27 mouse cellular contexts compared by ENCODE assay signal in genomic region chr10:44008808-44009207, GRCm38 (mm10).
DNase-seq lines count a peak whose midpoint lies in the region; ATAC-seq and TF ChIP-seq lines count a peak whose summit lies in the region.
"Had no signal": no experiment of that assay in that cellular context is flagged by ENCODE, and none has a peak within 500 bp of the region (broad histone marks: within the 10 kb centered on the region; RNA-seq: fewer than 3 reads in every experiment).

No protein-coding gene starts in this region.

- no peak overlapping the region for H3K4me2 ChIP-seq in kidney, postnatal 0 days (ENCODE audit: low read length)
- no peak overlapping the region for H3K4me2 ChIP-seq in kidney, embryonic 14.5 days (replicated peaks; ENCODE audit: low read depth, low read length)
- H3K4me2 ChIP-seq: embryonic facial prominence, embryonic 12.5 days; embryonic facial prominence, embryonic 15.5 days; heart, embryonic 12.5 days; heart, embryonic 15.5 days; hindbrain, embryonic 13.5 days had no signal

- DNase-seq in kidney, adult 2 months, result peak; percentile 80
- DNase-seq in kidney, adult 18-20 months, result no peak
- no peak for DNase-seq in kidney, postnatal 0 days (ENCODE audit: low spot score)
- peak; percentile 46 for DNase-seq in adipocyte (ENCODE audit: low spot score)
- peak; percentile 39 to 65 for DNase-seq in kidney, postnatal 25 days
- no peak for DNase-seq in left cerebral cortex, adult 9 months (ENCODE audit: low spot score in 2 of 2)
- DNase-seq: adrenal gland, adult 2 months; adrenal gland, postnatal 14 days; B cell, adult 2 months; cerebellum, adult 11 months; cerebellum, adult 2 months; cerebellum, adult 9-11 months; cerebellum, postnatal 25 days; gastrocnemius, postnatal 25 days; heart, adult 18-20 months; heart, postnatal 10 days; heart, postnatal 36 days had no signal

- peak overlapping the region; percentile 73; the same call in 1 of the 2 replicates for H3K27ac ChIP-seq in kidney, adult 2 months (ENCODE audit: insufficient read depth, low read depth, low read length)
- H3K27ac ChIP-seq in kidney, postnatal 0 days, result no peak overlapping the region
- no peak overlapping the region for H3K27ac ChIP-seq in kidney, embryonic 14.5 days (ENCODE audit: low read depth, low read length)
- H3K27ac ChIP-seq: embryonic facial prominence, embryonic 12.5 days; embryonic facial prominence, embryonic 15.5 days; heart, embryonic 15.5 days; hindbrain, embryonic 10.5 days; hindbrain, embryonic 13.5 days had no signal

- TF ChIP-seq POLR2A in kidney, adult 2 months (IDR thresholded peaks at IDR 0.05; ENCODE audit: low read depth, low read length), result no peak

- no peak for TF ChIP-seq CTCF in kidney, adult 2 months (conservative IDR thresholded peaks at IDR 0.05; ENCODE audit: insufficient read depth, insufficient read length, low read depth, low read length)
- TF ChIP-seq CTCF in kidney, postnatal 0 days (IDR thresholded peaks at IDR 0.05; ENCODE audit: low read depth), result no peak

- ATAC-seq in kidney, postnatal 0 days (replicated peaks; ENCODE audit: low FRiP score, low read depth), result peak; percentile 57; the same call in 1 of the 2 replicates
- ATAC-seq in kidney, embryonic 14.5 days (ENCODE audit: low FRiP score, low TSS enrichment), result no peak
- ATAC-seq: forebrain, embryonic 14.5 days; Patski had no signal

- H3K9ac ChIP-seq in kidney, postnatal 0 days (ENCODE audit: low read depth, low read length), result no peak overlapping the region
- H3K9ac ChIP-seq in kidney, embryonic 14.5 days (ENCODE audit: low read depth, low read length), result no peak overlapping the region
- H3K9ac ChIP-seq: embryonic facial prominence, embryonic 12.5 days; embryonic facial prominence, embryonic 15.5 days; heart, embryonic 12.5 days; heart, embryonic 15.5 days; hindbrain, embryonic 13.5 days had no signal

- no peaks in the 10 kb centered on the region for H3K9me3 ChIP-seq in kidney, postnatal 0 days (replicated peaks; ENCODE audit: low read length)
- no peaks in the 10 kb centered on the region for H3K9me3 ChIP-seq in kidney, embryonic 14.5 days (ENCODE audit: control insufficient read depth, low read length)
- H3K9me3 ChIP-seq: embryonic facial prominence, embryonic 12.5 days; embryonic facial prominence, embryonic 15.5 days; heart, embryonic 12.5 days; heart, embryonic 15.5 days; hindbrain, embryonic 10.5 days; hindbrain, embryonic 13.5 days had no signal

- no peaks in the 10 kb centered on the region for H3K36me3 ChIP-seq in kidney, adult 2 months (ENCODE audit: control insufficient read depth, insufficient read depth, low read length)
- H3K36me3 ChIP-seq in kidney, postnatal 0 days (ENCODE audit: insufficient read depth, low read length), result no peaks in the 10 kb centered on the region
- H3K36me3 ChIP-seq in kidney, embryonic 14.5 days (ENCODE audit: control insufficient read depth, insufficient read depth, low read length), result no peaks in the 10 kb centered on the region
- H3K36me3 ChIP-seq: embryonic facial prominence, embryonic 12.5 days; embryonic facial prominence, embryonic 15.5 days; heart, embryonic 12.5 days; heart, embryonic 15.5 days; hindbrain, embryonic 10.5 days; hindbrain, embryonic 13.5 days had no signal

- H3K4me3 ChIP-seq in kidney, adult 2 months (ENCODE audit: insufficient read depth, low read depth, low read length), result no peak overlapping the region
- H3K4me3 ChIP-seq in kidney, postnatal 0 days (replicated peaks; ENCODE audit: low read depth, low read length), result no peak overlapping the region
- H3K4me3 ChIP-seq in kidney, embryonic 14.5 days (ENCODE audit: low read length), result no peak overlapping the region
- H3K4me3 ChIP-seq: embryonic facial prominence, embryonic 12.5 days; embryonic facial prominence, embryonic 15.5 days; heart, embryonic 12.5 days; heart, embryonic 15.5 days; hindbrain, embryonic 10.5 days; hindbrain, embryonic 13.5 days had no signal

- H3K4me1 ChIP-seq in kidney, adult 2 months (ENCODE audit: control insufficient read depth, insufficient read depth, low read length), result peaks cover 12% of the 10 kb centered on the region; the same call in 1 of the 2 replicates
- H3K4me1 ChIP-seq in kidney, postnatal 0 days (replicated peaks; ENCODE audit: insufficient read depth, low read length), result peaks cover 3% of the 10 kb centered on the region; the same call in 1 of the 2 replicates
- 0 out of 2 replicates have a peak, but pooled peaks cover 5% of the 10 kb centered on the region for H3K4me1 ChIP-seq in kidney, embryonic 14.5 days (ENCODE audit: control insufficient read depth, insufficient read depth, low read length)

- no peaks in the 10 kb centered on the region for H3K27me3 ChIP-seq in kidney, adult 2 months (replicated peaks; ENCODE audit: control insufficient read depth, insufficient read depth, low read length)
- H3K27me3 ChIP-seq in kidney, postnatal 0 days (ENCODE audit: insufficient read depth, low read length), result peaks cover 15% of the 10 kb centered on the region
- H3K27me3 ChIP-seq in kidney, embryonic 14.5 days (ENCODE audit: control insufficient read depth, insufficient read depth, low read length), result peaks cover 22% of the 10 kb centered on the region
- H3K27me3 ChIP-seq: CH12.LX, Patski had no signal

Comparison
In these comparisons a context has a peak if more than half of its experiments do, and no peak if none do; other contexts are left out.
1. DNase-seq: peak in kidney, adult 2 months (single experiment), adipocyte (single experiment) and kidney, postnatal 25 days (2 of 2); none in kidney, adult 18-20 months (single experiment), kidney, postnatal 0 days (single experiment) and left cerebral cortex, adult 9 months (0 of 2).